Mouse (Mus musculus) limb, embryonic 14.5 days (tissue): ENCODE data around the gene Itgb1. TPM values are rescaled to one million over a fixed set of nuclear protein-coding genes. Genes with fewer than 3 reads are reported as not detected.
A peak's percentile ranks its signal among the peaks of the same experiment; 100 is the strongest.

Experiments used
- ATAC-seq: fragments of 200-750 bp; cut with Nextera tagmentation; 2 replicates; pipeline ENCODE4 v1.8.0; 2017; ENCODE audit warnings: low read depth, moderate number of reproducible peaks, moderate TSS enrichment; ENCODE audit not compliant: low FRiP score
- DNase-seq: peaks from one replicate; pipeline ENCODE4 v3.0.0-alpha.2; 2015; ENCODE audit warnings: low spot score
- H3K27ac ChIP-seq: fragments of 300-500 bp; sonication (generic); replicated peaks from 2 replicates; pipeline ENCODE4 v1.5.1; 2014; ENCODE audit warnings: low read depth, mild to moderate bottlenecking, low read length, moderate library complexity, mixed read lengths
- H3K27me3 ChIP-seq: fragments of 300-500 bp; sonication (generic); 2 replicates; pipeline ENCODE4 v1.6.1; 2014; ENCODE audit warnings: low read length, mixed read lengths; ENCODE audit not compliant: control insufficient read depth, insufficient read depth
- H3K36me3 ChIP-seq: fragments of 300-500 bp; sonication (generic); 2 replicates; pipeline ENCODE4 v1.6.1; 2014; ENCODE audit warnings: mild to moderate bottlenecking, low read length, moderate library complexity, mixed read lengths; ENCODE audit not compliant: control insufficient read depth, insufficient read depth
- H3K4me1 ChIP-seq: fragments of 300-500 bp; sonication (generic); 2 replicates; pipeline ENCODE4 v1.6.1; 2014; ENCODE audit warnings: antibody characterized with exemption, low read length, mixed read lengths; ENCODE audit not compliant: control insufficient read depth, insufficient read depth
- H3K4me2 ChIP-seq: fragments of 300-500 bp; sonication (generic); replicated peaks from 2 replicates; pipeline ENCODE4 v1.6.1; 2014; ENCODE audit warnings: low read depth, mild to moderate bottlenecking, low read length, moderate library complexity; ENCODE audit not compliant: severe bottlenecking
- H3K4me3 ChIP-seq: fragments of 300-500 bp; sonication (generic); replicated peaks from 2 replicates; pipeline ENCODE4 v1.5.1; 2014; ENCODE audit warnings: low read length
- H3K9ac ChIP-seq: fragments of 300-500 bp; sonication (generic); 2 replicates; pipeline ENCODE4 v1.6.1; 2014; ENCODE audit warnings: mild to moderate bottlenecking, low read depth, low read length, moderate library complexity; ENCODE audit not compliant: severe bottlenecking
- H3K9me3 ChIP-seq: fragments of 300-500 bp; sonication (generic); 2 replicates; pipeline ENCODE4 v1.6.1; 2016; ENCODE audit warnings: low read length; ENCODE audit not compliant: control insufficient read depth
- POLR2A ChIP-seq: fragments of 200-500 bp; IDR thresholded peaks from 2 replicates; pipeline ENCODE4 v1.8.0; 2012; ENCODE audit warnings: inconsistent platforms, mild to moderate bottlenecking, moderate library complexity, borderline replicate concordance; ENCODE audit not compliant: insufficient read depth, insufficient read length; ENCODE audit errors: extremely low read depth
- WGBS: fragments of 180-500 bp; shearing (Covaris S2); extraction: QIAGEN DNeasy Blood & Tissue Kit; methylation state at CpG from one replicate; pipeline ENCODE4 v1.1.7; 2014; 5-methylcytosine and 5-hydroxymethylcytosine counted together
- polyA plus RNA-seq, 2 experiments: library from polyadenylated mRNA; depleted of rRNA in 1 of 2; stranded (reverse) in 1 of 2; unstranded in 1 of 2; fragments of >200 nt; fragmentation: Nextera tagmentation in 1 of 2; extraction: Ambion mirVana in 1 of 2; gene quantifications; 2 replicates each; pipeline versions ENCODE4 v1.2.1 to v1.2.3; 2012 to 2014

Itgb1 gene
- polyA plus RNA-seq, 2 experiments: 189 to 290 TPM

DNA sequence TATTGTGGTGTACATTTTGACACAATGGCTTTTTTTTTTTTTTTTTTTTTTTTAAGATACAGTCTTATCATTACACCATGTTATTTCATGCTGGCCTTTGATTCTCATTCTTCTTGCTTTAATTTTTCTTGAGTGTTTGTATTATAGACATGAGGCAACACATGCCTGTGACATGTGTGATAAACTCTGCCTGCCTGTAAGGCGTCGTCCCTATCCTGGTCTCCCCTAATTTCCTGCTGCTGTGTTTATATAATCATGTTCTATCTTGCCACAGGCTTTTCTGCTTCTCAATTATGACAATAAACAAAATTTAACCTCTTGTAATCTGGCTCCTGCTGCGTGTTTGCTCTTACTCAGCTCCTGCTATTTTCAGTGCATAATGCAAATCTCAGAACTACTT lies 12.5 kb downstream of the Itgb1 start:
- Histone ChIP-seq H3K4me2 (no peak overlapping the region), H3K27me3 (no peaks in the 10 kb centered on the region), H3K4me3 (no peak overlapping the region), H3K9me3 (no peaks in the 10 kb centered on the region), H3K36me3 (no peaks in the 10 kb centered on the region), H3K27ac (no peak overlapping the region), H3K9ac (no peak overlapping the region), H3K4me1 (no peaks in the 10 kb centered on the region)
- ATAC-seq (no peak), DNase-seq (no peak)
- WGBS: 83% methylated on average over 3 of the region's 3 CpGs
- no peak for TF ChIP-seq POLR2A

DNA sequence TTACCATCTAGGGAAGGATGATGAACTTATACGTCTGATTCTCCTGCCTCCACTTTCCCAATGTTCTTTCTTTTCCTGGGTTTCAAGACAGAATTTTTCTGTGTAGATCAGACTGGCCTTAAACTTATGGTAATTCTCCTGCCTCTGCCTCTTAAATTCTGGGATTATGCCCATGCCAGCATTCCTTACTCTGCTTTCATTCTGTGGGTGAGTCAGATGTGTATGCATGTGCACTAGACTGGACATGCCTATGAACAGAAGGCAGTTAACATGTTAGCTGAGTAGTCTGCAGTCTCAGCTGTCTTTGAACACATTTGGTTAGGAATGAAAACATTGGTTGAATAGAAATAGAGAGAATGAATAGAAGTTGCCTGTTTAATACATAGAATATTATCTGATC lies 18.9 kb downstream of the Itgb1 start:
- H3K9me3 ChIP-seq: no peaks in the 10 kb centered on the region
- 82% methylated on average over 1 of the region's 1 CpGs for WGBS
- no peak overlapping the region for H3K9ac ChIP-seq
- no peak overlapping the region for H3K4me3 ChIP-seq
- H3K27ac ChIP-seq: no peak overlapping the region
- no peaks in the 10 kb centered on the region for H3K27me3 ChIP-seq
- H3K4me1 ChIP-seq: no peaks in the 10 kb centered on the region
- ATAC-seq (no peak), DNase-seq (no peak)
- TF ChIP-seq POLR2A: no peak
- no peak overlapping the region for H3K4me2 ChIP-seq
- H3K36me3 ChIP-seq: peaks cover 27% of the 10 kb centered on the region

GRCm38 (mm10) chr8:128704836-128705235 lies 19.4 kb downstream of the Itgb1 start:
- Histone ChIP-seq H3K27ac (no peak overlapping the region), H3K9ac (no peak overlapping the region), H3K36me3 (peaks cover 27% of the 10 kb centered on the region), H3K4me3 (no peak overlapping the region), H3K4me1 (no peaks in the 10 kb centered on the region), H3K9me3 (no peaks in the 10 kb centered on the region), H3K27me3 (no peaks in the 10 kb centered on the region), H3K4me2 (no peak overlapping the region)
- DNase-seq (no peak), ATAC-seq (no peak)
- WGBS: 84% methylated on average over 2 of the region's 2 CpGs
- no peak for TF ChIP-seq POLR2A

- Histone ChIP-seq H3K27ac (no peak overlapping the region), H3K4me3 (no peak overlapping the region), H3K4me1 (no peaks in the 10 kb centered on the region), H3K9me3 (no peaks in the 10 kb centered on the region), H3K27me3 (no peaks in the 10 kb centered on the region), H3K36me3 (peaks cover 66% of the 10 kb centered on the region), H3K4me2 (no peak overlapping the region), H3K9ac (no peak overlapping the region)
- ATAC-seq (peak; percentile 62; the same call in 1 of the 2 replicates), DNase-seq (peak; percentile 59)
- TF ChIP-seq POLR2A: no peak
- 53% methylated on average over 3 of the region's 3 CpGs for WGBS
These were observed 23.8 kb downstream of the Itgb1 start for GRCm38 (mm10) chr8:128709261-128709660.

DNA sequence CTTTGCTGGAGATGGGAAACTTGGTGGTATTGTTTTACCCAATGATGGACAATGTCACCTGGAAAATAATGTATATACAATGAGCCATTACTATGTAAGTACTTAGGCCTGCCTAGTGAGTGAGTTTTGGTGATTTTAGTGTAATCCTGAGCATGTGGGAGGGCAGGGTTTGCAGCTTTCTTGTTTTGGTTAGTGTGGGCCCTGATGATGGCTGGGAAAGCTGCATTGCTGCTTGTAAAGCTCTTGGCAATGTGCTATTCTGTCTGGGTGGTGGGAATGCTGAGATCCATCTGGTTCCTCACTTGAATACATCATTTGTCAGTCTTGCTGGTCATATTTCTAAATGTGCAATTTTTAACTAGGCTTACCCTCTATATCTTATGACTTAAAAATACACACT lies 30.7 kb downstream of the Itgb1 start:
- H3K9ac ChIP-seq: no peak overlapping the region
- peaks cover 79% of the 10 kb centered on the region for H3K36me3 ChIP-seq
- no peak overlapping the region for H3K4me3 ChIP-seq
- H3K9me3 ChIP-seq: no peaks in the 10 kb centered on the region
- no peaks in the 10 kb centered on the region for H3K27me3 ChIP-seq
- ATAC-seq (no peak), DNase-seq (no peak)
- H3K27ac ChIP-seq: no peak overlapping the region
- no peak overlapping the region for H3K4me2 ChIP-seq
- no peak for TF ChIP-seq POLR2A
- no peaks in the 10 kb centered on the region for H3K4me1 ChIP-seq

DNA sequence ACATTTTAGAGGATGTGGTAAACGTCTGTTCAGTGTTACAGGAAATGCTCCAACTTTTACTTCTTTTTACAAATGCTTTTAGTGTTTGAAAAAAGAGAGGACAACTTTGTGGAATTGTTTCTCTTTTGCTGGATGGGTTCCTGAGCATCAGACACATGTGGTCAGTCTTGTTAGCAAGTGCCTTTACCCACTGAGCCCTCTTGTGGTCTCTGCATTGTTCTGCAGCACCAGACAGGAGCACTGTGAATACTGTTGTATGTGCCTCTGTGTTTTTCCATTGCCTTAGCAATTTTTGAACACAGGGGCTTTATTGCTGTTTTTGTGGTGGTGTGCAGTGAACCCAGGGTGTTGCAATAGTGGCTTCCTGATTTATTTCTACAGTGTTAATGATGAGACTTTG lies 39.4 kb downstream of the Itgb1 start:
- Histone ChIP-seq H3K4me3 (no peak overlapping the region), H3K4me1 (no peaks in the 10 kb centered on the region), H3K9me3 (no peaks in the 10 kb centered on the region), H3K27me3 (no peaks in the 10 kb centered on the region), H3K9ac (no peak overlapping the region), H3K4me2 (no peak overlapping the region), H3K27ac (no peak overlapping the region), H3K36me3 (peaks cover 73% of the 10 kb centered on the region)
- WGBS: 63% methylated on average over 1 of the region's 1 CpGs
- TF ChIP-seq POLR2A: no peak
- ATAC-seq (no peak), DNase-seq (peak; percentile 54)
